Mouse (Mus musculus) T-cell, adult 2 months (primary cell): ENCODE data around the gene Sgms1.

Source experiments
- DNase-seq: peaks from one replicate; pipeline ENCODE4 v3.0.0; 2022; ENCODE audit warnings: low spot score

Sgms1 gene

DNA sequence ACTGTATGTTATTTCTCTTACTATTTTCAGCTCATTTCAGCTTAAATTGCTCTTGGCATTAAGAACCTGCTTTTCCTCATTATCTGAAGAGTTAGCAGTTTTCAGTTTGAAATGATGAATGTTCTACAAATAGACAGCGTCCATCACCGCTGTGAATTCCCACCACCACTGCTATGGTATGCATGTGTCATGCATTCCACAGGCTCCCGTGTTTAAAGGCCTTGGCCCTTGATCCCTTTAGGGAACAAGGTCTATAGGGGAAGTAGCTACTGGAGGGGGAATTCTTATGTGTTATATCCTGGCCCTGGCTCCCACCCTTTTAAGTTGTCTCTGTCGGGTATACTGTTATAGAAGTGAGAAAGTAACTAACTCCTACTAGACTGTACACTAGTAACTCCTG lies 210.0 kb downstream of the Sgms1 start:
- no peak for DNase-seq

DNA sequence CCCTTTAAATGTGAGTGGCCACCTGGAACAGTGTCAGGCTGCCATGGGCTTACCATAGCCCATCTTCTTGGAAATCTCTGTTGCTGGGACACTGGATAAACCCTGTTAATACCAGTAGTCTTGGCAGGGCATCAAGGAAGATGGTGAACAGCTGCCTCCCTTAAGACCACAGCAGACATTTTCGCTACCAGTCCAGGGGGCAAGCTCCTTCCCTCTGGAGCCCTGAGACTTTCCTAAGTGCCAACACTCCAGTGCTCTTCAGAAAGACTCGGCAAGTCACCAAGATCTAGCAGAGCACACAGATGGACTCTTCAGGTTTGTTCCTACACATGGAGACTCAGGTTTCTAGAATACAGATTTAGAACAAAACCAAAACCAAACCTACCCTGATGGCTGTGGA lies 211.4 kb downstream of the Sgms1 start:
- DNase-seq: no peak

DNA sequence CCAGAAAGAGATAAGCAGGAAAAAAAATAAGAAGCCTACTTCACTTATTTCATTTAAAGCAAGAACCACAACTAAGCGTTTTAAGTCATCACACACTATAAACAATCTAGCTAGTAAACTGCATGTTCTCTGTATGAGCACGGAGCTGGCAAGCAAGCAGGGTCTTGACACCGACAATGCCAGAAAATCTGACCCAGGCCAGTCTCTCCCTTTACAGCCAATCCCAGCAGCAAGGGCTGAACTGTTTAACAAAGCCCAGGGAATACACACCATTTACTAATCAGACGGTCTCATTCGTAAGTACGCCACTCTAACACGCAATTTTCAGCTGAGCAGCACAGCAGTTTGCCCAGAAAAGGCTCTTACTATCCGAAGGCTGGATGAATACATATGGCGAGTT lies 213.1 kb downstream of the Sgms1 start:
- no peak for DNase-seq

DNA sequence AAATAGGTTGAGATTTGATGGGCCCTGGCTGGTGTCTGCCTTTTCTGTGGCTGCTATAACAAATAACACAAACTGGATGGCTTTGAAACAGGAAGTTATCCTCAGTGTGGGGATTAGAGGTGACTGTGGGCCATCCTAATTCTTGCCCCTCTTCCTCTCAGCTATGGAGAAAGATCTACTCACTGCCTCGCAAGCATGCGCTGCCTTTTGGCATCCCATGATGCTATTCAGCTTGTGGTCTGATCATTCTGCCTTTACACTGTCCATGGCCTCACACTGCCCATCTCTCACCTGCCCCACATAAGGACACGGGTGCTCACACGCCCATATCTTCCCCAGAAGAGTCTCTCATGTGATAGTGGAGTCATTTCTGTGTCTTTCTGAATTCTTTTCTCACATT lies 213.5 kb downstream of the Sgms1 start:
- no peak for DNase-seq

DNA sequence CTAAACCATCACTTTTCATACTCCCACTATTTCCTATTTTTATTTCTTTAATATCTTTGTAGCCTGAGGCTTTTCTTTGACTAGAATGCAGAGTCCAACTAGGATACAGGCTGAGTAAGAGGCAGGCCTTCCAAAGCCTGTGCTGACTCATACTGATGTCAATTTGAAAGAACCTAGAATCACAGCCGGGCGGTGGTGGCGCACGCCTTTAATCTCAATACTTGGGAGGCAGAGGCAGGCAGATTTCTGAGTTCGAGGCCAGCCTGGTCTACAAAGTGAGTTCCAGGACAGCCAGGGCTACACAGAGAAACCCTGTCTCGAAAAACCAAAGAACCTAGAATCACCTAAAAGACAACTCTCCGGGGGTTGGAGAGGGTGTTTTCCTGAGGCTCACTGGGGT lies 214.5 kb downstream of the Sgms1 start:
- DNase-seq: no peak

DNA sequence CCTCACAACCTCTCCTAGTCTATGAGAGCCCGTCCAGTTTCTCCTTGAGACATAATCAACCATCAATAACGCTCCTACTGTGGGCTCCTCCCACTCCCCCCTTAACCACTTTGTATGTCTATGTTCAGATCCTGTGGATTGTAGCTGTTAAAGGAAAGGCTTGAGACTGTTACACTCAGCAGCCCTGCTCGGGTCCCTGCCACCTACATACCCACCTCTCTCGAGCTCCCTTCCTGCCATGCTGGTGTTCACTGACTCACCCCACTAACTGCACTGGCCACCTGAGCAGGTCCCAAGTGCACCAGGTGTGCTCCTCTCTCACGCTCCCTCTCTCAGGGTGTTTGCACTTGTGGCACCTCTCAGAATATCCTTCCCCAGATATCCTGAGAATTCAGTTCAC lies 215.0 kb downstream of the Sgms1 start:
- DNase-seq: no peak

DNA sequence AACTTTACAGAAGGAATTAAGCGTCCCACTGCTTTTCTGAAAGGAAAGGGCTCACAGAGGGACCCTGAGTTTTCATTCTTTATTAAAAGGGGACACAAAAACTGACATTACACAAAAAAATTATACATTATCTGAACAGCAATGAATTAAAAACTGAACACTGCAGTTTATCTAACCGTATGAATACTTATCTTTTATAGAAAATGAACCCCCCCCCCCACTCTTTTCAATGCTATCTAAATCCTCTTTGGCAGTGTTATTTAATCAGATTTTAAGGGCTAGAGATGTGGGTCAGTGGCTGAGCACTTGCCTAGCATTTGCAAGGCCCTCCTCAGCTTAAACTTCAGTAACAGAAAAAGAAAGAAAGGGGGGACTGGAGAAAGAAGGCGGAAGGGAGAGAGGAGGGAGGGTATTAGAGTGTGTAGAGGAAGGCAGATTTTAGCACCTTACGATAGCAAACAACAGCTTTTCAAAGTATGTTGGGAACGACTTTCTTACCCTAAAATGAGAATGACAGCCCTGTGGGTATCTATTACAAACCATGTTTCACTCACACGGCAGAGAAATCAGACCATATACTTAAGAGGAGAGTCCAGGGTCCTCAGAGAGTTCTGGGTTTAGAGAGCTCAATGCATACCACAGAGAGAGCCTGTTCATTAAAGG lies 215.9 kb downstream of the Sgms1 start:
- no peak for DNase-seq

DNA sequence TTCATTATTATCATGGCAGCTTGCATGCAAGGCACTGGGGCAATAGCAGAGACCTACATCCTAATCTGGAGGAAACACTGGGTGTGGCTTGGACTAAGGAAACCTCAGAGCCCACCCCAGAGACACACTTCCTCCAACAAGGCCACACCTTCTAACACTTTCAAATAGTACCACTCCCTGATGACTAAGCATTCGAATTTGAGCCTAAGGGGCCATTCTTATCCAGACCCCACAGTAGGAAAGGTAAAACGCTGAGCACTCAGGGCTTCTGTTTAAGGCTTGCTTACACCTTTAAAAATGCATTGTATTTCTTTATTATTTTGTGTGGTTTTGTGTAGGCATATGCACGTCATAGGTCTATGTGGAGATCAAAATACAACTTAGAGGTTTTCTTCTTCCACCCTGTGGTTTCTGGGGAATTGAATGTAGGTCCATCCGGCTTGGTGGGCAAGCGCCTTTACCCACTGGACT lies 217.0 kb downstream of the Sgms1 start:
- peak; percentile 75 for DNase-seq

DNA sequence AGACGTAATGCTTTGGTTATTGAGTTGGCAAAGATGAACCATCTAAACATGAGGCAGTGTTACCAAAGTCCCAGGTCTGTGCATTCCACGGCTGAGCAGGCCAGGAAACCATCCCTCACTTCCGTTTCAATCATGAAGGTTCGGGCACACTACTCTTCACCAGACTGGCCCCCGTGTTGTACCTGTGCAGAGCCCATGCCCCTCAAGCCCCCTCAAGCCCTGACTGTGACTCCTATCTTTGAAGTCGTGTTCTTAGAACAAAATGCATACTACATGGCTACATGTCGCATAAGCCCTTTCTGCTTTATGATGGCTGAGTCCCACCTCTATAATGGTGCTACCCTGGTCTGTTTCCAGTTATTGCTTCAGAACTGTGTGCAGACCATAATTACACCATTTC lies 217.5 kb downstream of the Sgms1 start:
- no peak for DNase-seq

DNA sequence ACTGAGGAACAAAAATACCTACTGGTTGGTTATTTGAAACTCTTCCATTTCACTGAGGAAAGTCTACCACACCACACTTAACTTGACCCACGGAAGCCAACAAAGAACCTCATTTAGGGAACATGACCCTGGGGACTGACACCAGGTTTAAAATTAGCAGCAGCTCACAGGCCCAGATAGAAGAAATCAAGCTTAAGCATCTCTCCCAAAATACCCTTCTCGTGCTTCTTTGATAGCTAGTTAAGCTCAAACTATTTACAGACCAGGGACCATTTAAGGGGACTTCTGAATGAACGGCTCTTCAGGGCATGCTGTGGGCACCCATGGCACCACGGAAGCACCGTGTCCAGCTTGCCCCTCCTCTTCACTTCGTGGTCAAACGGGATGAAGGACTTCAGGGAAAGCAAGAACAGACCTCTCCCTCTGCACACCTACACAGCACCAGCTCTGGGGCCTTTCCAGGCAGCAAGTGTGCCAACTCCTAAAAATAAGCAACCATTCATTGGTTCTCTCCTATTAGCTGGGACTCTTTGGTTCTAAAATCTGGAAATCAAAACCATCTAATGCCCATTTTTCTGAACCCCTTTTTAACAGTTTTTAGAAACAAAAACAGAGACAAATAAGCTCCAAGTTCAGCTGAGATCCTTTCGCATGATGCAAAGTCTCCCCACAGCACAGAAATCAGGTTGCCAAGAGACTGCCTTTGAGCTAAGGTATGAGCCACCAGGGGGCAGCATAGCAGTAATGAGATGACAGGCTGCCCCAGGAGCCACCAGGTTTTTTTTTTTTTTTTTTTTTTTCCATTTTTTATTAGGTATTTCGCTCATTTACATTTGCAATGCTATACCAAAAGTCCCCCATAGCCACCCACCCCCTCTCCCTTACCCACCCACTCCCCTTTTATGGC lies 219.6 kb downstream of the Sgms1 start:
- DNase-seq: peak; percentile 78

DNA sequence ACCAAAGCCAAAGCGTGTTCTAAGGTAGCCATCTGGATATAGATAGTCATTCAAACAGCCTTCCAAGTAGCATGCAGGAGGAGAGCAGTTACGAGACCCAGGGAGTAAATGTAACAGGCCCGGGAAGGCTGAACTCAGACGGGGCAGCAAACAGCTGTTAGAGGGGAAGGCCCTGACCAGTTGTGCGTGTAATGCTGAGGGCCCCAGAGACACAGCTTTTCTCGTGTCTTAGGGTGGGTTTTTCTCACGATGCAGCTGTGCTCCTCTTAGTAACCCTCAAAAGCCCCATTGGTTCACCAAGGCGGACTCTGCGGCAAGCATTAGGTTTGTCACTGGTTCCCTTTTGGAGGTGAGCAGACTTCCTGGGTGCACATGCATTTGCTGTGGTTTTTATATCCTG lies 221.5 kb downstream of the Sgms1 start:
- peak; percentile 51 for DNase-seq

DNA sequence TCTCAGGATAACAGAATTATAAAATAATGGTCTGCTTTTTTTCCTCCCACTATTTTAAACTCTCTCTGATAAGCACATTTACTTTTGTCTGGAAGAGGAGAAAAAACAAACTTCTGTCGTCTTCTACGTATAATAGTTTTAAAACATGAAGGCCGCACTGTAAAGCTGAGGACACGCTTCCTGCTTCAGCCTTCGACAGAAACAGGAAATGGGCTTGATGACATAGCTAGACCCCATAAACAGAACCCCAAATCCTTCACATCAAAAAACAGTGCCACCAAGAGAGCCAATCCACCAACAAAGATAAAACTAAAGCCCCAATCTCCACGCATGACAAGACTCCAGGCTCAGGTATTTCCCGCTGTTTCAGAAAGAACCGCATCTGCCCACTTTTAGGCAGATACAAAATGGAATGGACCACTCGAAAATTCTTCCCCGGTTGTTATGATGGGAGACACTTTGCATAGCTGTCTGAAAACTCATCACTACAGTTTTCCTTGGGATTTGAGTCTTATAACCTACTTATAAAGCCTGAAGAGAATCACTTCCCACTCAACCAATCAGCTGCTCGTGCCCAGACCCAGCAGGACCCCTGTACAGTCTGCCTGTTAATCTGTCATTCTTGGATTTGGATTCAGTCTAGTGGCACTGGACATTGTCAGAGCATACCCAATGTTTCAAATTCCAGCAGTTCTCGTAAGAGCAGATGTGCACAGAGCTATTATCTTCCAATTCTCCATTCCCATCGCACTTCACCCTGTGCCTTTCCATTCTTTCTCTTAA lies 222.5 kb downstream of the Sgms1 start:
- DNase-seq: peak; percentile 62

DNA sequence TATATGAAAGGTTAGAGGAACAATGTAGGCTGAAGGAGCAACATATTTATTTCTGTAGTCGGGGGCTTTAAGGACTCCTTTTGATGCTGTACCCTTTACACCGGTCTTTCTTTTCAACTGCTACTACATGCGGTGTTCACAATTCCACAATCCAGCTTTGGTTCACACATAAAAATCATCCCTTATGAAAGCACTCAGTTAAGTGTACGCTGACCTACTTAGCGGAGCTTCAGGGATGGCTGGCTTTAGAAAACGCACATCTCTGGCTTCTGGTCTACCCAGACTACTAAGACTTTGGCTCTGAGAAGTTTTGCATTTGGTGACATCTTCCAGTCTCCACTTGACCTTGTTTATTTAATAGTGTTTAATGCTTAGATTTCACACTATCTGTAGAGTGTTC lies 223.8 kb downstream of the Sgms1 start:
- DNase-seq: no peak

DNA sequence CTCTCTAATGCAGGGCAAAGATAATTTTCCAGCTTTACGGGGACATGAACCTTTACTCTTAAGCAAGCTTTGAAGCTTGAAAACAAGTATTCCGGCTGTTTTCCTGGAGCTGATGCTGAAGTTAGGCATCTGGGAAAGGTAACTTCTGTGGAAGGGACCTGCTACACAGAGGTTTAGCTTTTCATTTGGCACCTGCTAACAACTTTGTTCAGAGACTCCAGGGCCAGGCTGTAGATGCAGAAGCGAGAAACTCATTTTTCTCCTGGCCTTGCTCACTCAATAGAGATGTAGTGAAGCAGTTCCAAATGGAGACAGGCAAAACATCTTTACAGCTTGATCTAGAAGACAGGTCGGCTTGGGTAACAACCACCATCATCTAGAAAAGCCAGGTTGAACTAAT lies 225.4 kb downstream of the Sgms1 start:
- no peak for DNase-seq

DNA sequence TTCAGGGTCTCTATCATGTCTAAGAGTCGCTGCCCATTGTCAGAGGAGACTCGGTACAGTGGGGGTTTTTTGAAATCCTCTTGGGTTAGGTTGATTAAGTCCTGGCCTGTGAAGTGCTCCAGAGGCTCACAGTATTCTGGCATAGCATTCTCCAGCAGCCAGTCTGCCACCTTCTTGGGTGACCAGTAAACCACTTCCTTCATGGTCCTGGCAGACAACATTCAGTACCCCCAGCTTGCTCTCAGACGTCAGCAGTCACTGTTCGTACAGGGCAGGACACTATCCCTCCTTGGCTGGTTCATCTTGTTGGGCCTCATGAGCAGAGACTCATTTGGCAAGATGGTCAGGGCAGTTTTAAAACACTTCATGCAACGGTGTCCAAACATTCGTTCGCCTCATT lies 229.6 kb downstream of the Sgms1 start:
- no peak for DNase-seq

DNA sequence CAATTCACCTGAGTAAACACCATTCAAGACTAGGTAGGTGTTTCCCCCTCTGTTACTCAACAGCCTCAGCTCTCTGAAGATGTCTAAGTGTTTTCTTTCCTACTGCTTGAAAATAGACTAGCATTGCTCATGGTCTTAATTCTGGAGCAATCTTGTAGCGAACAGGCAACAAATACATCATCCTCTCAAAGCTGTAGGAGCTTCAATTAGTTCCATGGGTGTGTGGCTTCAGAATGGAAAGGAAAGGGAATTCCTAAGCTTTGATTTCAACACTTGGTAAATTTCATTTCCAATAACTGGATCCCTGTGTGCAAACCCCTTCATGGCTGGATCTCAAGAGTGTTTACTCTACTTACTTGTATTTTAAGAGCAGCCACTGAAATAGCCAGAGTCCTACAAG lies 230.3 kb downstream of the Sgms1 start:
- DNase-seq: no peak

DNA sequence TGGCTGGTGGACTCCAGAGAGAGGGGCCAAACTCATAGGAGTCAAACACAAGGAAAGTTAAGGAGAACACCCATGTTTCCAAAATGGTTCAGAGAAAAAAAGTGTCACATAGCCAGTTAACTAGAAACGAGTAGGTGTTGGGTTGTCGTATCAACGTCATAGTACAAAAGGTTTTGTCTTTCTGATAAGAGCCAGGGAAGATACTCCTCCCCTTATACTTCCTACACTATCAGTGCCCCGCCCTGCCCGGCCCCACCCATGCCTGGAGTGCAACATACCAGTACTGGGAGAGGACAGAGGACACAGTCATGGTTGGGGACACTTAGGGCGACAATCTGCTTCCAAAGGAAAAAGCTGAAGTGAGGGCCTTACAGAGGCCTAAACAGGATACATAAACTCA lies 232.5 kb downstream of the Sgms1 start:
- no peak for DNase-seq

DNA sequence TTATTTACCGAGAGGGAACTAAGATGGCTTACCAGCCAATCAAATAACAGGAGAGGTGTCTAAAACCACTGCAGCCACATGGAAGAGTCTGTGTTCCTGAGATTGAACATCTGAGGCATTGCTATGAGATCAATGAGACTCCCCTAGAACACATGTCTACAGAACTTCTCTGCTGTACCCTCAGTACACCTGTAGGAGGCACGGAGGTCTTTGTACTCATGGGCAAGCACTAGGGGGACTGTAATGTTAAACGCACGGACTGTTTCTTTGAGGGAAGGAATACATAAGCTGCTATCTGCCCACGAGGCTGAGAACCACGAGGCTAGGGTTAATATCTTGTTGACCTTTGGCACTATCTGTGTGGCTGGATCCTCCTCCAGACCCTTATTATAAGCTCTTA lies 237.0 kb downstream of the Sgms1 start:
- no peak for DNase-seq

DNA sequence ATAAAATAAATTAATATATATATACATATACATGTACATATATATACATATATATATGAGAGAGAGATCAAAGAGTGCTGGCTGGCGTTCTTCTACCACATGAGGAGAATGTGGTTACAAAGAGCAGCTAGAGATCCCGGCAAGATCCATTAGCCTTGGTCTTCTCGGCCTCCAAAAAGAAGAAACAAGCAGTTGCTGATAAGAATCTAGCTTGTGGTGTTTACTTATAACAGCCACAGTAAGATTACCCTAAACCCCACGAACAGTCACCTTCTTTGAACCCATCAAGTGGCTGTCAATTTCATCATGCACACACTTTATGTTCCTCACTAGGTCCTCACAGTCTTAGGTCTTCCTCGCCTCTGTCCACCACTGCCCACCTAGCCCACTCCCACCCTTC lies 240.8 kb downstream of the Sgms1 start:
- DNase-seq: peak; percentile 37

DNA sequence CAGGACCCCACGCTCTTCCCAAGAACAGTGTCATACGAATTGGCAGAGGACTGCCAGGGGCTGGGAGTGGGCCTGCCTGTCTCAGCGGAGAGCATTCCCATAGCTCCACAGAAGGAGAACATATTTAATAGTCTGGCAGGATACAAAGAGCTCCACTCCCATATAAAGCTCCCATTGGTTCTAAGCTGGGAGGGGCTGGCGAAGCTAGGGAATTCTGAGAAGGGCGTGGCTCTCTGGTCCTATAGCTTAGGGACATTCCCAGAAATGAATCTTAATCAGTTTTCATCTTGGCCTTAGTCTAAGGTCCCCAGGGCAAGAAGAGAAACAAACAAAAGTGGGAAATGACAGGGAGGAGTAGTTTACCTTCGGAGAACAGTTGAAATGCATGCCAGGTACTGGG lies 247.1 kb downstream of the Sgms1 start:
- DNase-seq: no peak

DNA sequence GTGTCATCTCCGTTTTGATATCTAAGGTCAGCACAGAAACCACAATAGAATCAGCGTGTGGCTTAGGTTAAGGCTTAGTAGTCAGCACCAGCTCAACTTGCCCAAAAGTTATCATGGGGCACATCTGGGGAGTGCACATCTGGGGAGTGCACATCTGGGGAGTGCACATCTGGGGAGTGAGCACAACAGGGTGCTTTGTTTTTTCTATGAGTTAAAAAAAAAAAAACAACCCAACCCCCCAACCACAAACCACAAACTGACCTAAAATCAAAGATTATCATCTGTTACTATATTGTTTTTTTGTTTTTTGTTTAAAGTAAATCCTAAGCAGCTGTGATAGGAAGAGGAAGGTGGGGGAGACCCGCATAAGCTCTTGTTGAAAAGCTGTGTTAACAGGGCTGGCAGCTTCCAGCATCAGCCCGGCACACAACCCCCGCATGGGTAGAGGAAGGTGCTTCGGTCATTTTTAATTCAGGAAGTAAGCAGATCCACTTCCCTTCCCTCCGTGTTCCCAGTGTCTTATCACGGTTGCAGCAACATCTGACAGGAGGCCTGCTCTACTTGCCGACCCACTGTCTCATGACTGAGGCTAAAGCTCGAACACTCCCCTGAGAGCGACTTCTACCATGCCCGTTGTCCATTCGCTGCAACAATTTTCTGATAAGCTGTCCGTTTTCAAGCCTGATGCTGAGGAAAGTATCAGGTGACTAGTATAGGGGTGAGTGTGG lies 251.0 kb downstream of the Sgms1 start:
- peak; percentile 7 for DNase-seq

DNA sequence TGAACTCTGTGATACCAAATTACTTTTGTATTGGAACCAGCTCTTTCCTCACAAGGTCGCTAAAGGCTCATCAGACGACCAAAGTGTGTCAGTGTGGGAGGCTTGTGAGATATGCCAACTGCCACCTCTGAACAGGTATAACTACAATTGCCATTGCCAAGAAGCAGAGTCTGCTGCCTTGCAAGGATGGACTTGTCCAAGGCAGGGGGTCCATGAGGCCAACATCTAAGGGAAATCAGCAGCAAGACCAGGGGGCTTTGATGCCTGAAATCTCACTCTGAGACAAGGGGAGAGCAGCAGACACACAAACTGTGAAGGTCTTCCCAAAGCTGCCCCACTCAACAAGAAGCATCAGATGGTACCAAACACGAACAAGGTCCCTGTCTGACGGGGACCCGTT lies 251.6 kb downstream of the Sgms1 start:
- DNase-seq: no peak
